Mouse (Mus musculus): ENCODE measurements around the gene Rbck1.

Rbck1 gene

GRCm38 (mm10) chr2:152344361-152344760 lies 11.9 kb upstream of the Rbck1 start:
- in situ Hi-C loops (cut with MboI, MseI) = no loop called here

- in situ Hi-C loops (cut with MboI, MseI) = no loop called here
Measured at GRCm38 (mm10) chr2:152343329-152344213, 11.1 kb upstream of the Rbck1 start, which contains the start of gene Trib3. TSS of gene Trib3 (minus strand) at chr2:152344032.

GRCm38 (mm10) chr2:152339631-152340179 lies 7.3 kb upstream of the Rbck1 start:
- in situ Hi-C loops (cut with MboI, MseI) = loop anchor here (5.0 to 10.0 kb wide), 3 partner anchors 42 to 365 kb away; partner anchors contain the start of gene Csnk2a1

- in situ Hi-C loops (cut with MboI, MseI) = loop anchor here (5.0 to 10.0 kb wide), 3 partner anchors 41 to 364 kb away; partner anchors contain the start of gene Csnk2a1
Measured at GRCm38 (mm10) chr2:152338319-152338718, 5.9 kb upstream of the Rbck1 start.

GRCm38 (mm10) chr2:152337591-152338212 lies 5.2 kb upstream of the Rbck1 start:
- in situ Hi-C loops (cut with MboI, MseI) = loop anchor here (5.0 to 10.0 kb wide), 3 partner anchors 40 to 363 kb away; partner anchors contain the start of gene Csnk2a1

- in situ Hi-C loops (cut with MboI, MseI) = loop anchor here (5.0 to 10.0 kb wide), 3 partner anchors 40 to 362 kb away; partner anchors contain the start of gene Csnk2a1
Measured at GRCm38 (mm10) chr2:152336856-152337255, 4.4 kb upstream of the Rbck1 start.

- in situ Hi-C loops (cut with MboI, MseI) = loop anchor here (5.0 to 10.0 kb wide), 3 partner anchors 38 to 361 kb away; partner anchors contain the start of gene Csnk2a1
Measured at GRCm38 (mm10) chr2:152335289-152335820, 2.9 kb upstream of the Rbck1 start.

GRCm38 (mm10) chr2:152333345-152334006 lies 1.0 kb upstream of the Rbck1 start:
- in situ Hi-C loops (cut with MboI, MseI) = loop anchor here (10.0 kb wide), 1 partner anchor 359 kb away; no protein-coding TSS in a partner anchor

GRCm38 (mm10) chr2:152330858-152331423 lies 1.5 kb downstream of the Rbck1 start:
- in situ Hi-C loops (cut with MboI, MseI) = loop anchor here (10.0 kb wide), 1 partner anchor 356 kb away; no protein-coding TSS in a partner anchor

- in situ Hi-C loops (cut with MboI, MseI) = no loop called here
Measured at GRCm38 (mm10) chr2:152327980-152328379, 4.5 kb downstream of the Rbck1 start.

- in situ Hi-C loops (cut with MboI, MseI) = no loop called here
Measured at GRCm38 (mm10) chr2:152326654-152327053, 5.8 kb downstream of the Rbck1 start.

- in situ Hi-C loops (cut with MboI, MseI) = no loop called here
Measured at GRCm38 (mm10) chr2:152326157-152326556, 6.3 kb downstream of the Rbck1 start.

GRCm38 (mm10) chr2:152324842-152325241 lies 7.6 kb downstream of the Rbck1 start:
- in situ Hi-C loops (cut with MboI, MseI) = no loop called here

GRCm38 (mm10) chr2:152323971-152324370 lies 8.5 kb downstream of the Rbck1 start:
- in situ Hi-C loops (cut with MboI, MseI) = no loop called here

GRCm38 (mm10) chr2:152322198-152322597 lies 10.3 kb downstream of the Rbck1 start:
- in situ Hi-C loops (cut with MboI, MseI) = no loop called here

- in situ Hi-C loops (cut with MboI, MseI) = no loop called here
Measured at GRCm38 (mm10) chr2:152321558-152321957, 10.9 kb downstream of the Rbck1 start.

- in situ Hi-C loops (cut with MboI, MseI) = no loop called here
Measured at GRCm38 (mm10) chr2:152317054-152317453, 15.4 kb downstream of the Rbck1 start.

GRCm38 (mm10) chr2:152313926-152314325 lies 18.5 kb downstream of the Rbck1 start:
- in situ Hi-C loops (cut with MboI, MseI) = no loop called here

- in situ Hi-C loops (cut with MboI, MseI) = no loop called here
Measured at GRCm38 (mm10) chr2:152312996-152313395, 19.5 kb downstream of the Rbck1 start.

- in situ Hi-C loops (cut with MboI, MseI) = no loop called here
Measured at GRCm38 (mm10) chr2:152307186-152307585, 25.3 kb downstream of the Rbck1 start.

- in situ Hi-C loops (cut with MboI, MseI) = no loop called here
Measured at GRCm38 (mm10) chr2:152305480-152305879, 27.0 kb downstream of the Rbck1 start.
